In the genomic region with DNA sequence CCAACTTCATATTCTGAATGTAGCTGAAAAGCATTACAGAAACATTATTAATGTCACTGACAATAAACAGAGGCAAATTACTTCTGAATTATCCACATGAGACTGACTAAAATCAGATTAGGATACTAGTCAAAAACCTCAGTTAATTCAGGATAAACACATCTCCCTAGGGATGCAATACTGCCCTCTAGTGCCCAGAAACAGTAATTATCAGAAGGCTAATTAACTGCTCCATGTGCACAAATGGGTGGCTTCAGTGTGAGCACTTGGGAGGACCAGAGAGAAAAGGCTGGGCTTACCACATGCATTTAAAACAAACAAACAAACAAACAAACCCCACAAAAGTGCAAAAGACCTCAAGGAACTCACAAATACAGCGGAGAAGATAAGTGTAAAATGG, we compare ENCODE assay signal across 8 mouse cellular contexts.
DNase-seq lines count a peak whose midpoint lies in the region; ATAC-seq and TF ChIP-seq lines count a peak whose summit lies in the region.

No protein-coding gene starts in this region.

- no peak for TF ChIP-seq POLR2A in lung, adult 2 months (IDR thresholded peaks at IDR 0.05; ENCODE audit: borderline replicate concordance, extremely low read depth, low read depth, low read length)

- peak; percentile 48 to 71 for DNase-seq in heart, adult 18-20 months
- no peak for DNase-seq in lung, adult 2 months
- DNase-seq in lung, postnatal 4 days, result no peak
- DNase-seq in ZHBTc4 (ENCODE audit: low read depth, low spot score), result peak; percentile 56
- peak; percentile 66 for DNase-seq in lung, postnatal 0 days (ENCODE audit: low spot score)
- DNase-seq in frontal cortex, postnatal 10 days (ENCODE audit: low spot score in 2 of 2), result no peak
- no peak for DNase-seq in adrenal gland, adult 8-10 months

- no peaks in the 10 kb centered on the region for H3K36me3 ChIP-seq in heart, embryonic 11.5 days (ENCODE audit: control insufficient read depth, insufficient read depth, low read length)
- no peaks in the 10 kb centered on the region for H3K36me3 ChIP-seq in lung, postnatal 0 days (ENCODE audit: insufficient read depth, low read length)

- peaks cover 7% of the 10 kb centered on the region for H3K27me3 ChIP-seq in heart, embryonic 11.5 days (ENCODE audit: control insufficient read depth, insufficient read depth, low read length)
- no peaks in the 10 kb centered on the region for H3K27me3 ChIP-seq in lung, postnatal 0 days (replicated peaks; ENCODE audit: insufficient read depth, low read length)

- no peak for TF ChIP-seq EP300 in lung, postnatal 0 days (IDR thresholded peaks at IDR 0.05)

- H3K9ac ChIP-seq in heart, embryonic 11.5 days (ENCODE audit: low read depth, low read length), result no peak overlapping the region
- no peak overlapping the region for H3K9ac ChIP-seq in lung, postnatal 0 days (replicated peaks; ENCODE audit: low read depth)

- no peak for ATAC-seq in heart, embryonic 11.5 days (replicated peaks; ENCODE audit: insufficient number of reproducible peaks, low FRiP score, low TSS enrichment)
- no peak for ATAC-seq in lung, postnatal 0 days

- H3K27ac ChIP-seq in heart, embryonic 11.5 days (ENCODE audit: low read depth, low read length), result no peak overlapping the region
- H3K27ac ChIP-seq in lung, postnatal 0 days (ENCODE audit: low read length), result no peak overlapping the region

- H3K4me3 ChIP-seq in heart, embryonic 11.5 days (ENCODE audit: low read depth, low read length), result no peak overlapping the region
- H3K4me3 ChIP-seq in lung, adult 2 months (replicated peaks; ENCODE audit: extremely low read depth, low read depth, low read length), result no peak overlapping the region
- no peak overlapping the region for H3K4me3 ChIP-seq in lung, postnatal 0 days (ENCODE audit: low read depth, low read length)

- peaks cover 39% of the 10 kb centered on the region for H3K4me1 ChIP-seq in heart, embryonic 11.5 days (ENCODE audit: control insufficient read depth, insufficient read depth, low read length)
- peaks cover 3% of the 10 kb centered on the region; the same call in 1 of the 2 replicates for H3K4me1 ChIP-seq in lung, adult 2 months (ENCODE audit: control insufficient read depth, insufficient read depth, low read length)
- peaks cover 5% of the 10 kb centered on the region for H3K4me1 ChIP-seq in lung, postnatal 0 days (ENCODE audit: insufficient read depth, low read depth, low read length)

- TF ChIP-seq CTCF in lung, adult 2 months (IDR thresholded peaks at IDR 0.05; ENCODE audit: insufficient read depth, low read length), result peak; percentile 33; the same call in 1 of the 2 replicates
- peak; percentile 85 for TF ChIP-seq CTCF in lung, postnatal 0 days (IDR thresholded peaks at IDR 0.05)

- 35% methylated on average over 1 of the region's 1 CpGs for WGBS in heart, embryonic 11.5 days (ENCODE audit: insufficient replicate concordance)
- WGBS in lung, adult 2 months, result 57% methylated on average over 1 of the region's 1 CpGs
- WGBS in lung, postnatal 0 days, result 41% methylated on average over 1 of the region's 1 CpGs

- no peaks in the 10 kb centered on the region for H3K9me3 ChIP-seq in heart, embryonic 11.5 days (replicated peaks; ENCODE audit: control insufficient read depth, low read length)
- H3K9me3 ChIP-seq in lung, postnatal 0 days (ENCODE audit: low read length), result no peaks in the 10 kb centered on the region

- H3K4me2 ChIP-seq in heart, embryonic 11.5 days, result no peak overlapping the region
- no peak overlapping the region for H3K4me2 ChIP-seq in lung, postnatal 0 days (replicated peaks; ENCODE audit: low read depth, low read length)

Comparison
In these comparisons a context has a peak if more than half of its experiments do, and no peak if none do; other contexts are left out.
1. DNase-seq: peak in heart, adult 18-20 months (2 of 2), ZHBTc4 (single experiment) and lung, postnatal 0 days (single experiment); none in lung, adult 2 months (single experiment), lung, postnatal 4 days (0 of 2), frontal cortex, postnatal 10 days (0 of 2) and adrenal gland, adult 8-10 months (single experiment).